Mouse (Mus musculus): Measurements from ENCODE around the gene Rcbtb2. TPM values are rescaled to one million over a fixed set of nuclear protein-coding genes. Genes with fewer than 3 reads are reported as not detected.

Rcbtb2 gene
- total RNA-seq, 4 experiments from 2014 or later, result 25.4 to 41.4 (median 32.9) TPM

GRCm38 (mm10) chr14:73116301-73116700 is 6.5 kb upstream of the Rcbtb2 start:
- DNase-seq (ENCODE audit: low spot score in 2 of 2), result no peak

GRCm38 (mm10) chr14:73116938-73117337 is 5.9 kb upstream of the Rcbtb2 start:
- DNase-seq (ENCODE audit: low spot score in 2 of 2), result peak; percentile 45

GRCm38 (mm10) chr14:73117411-73118392 is 5.1 kb upstream of the Rcbtb2 start:
- no peak for DNase-seq (ENCODE audit: low spot score in 2 of 2)

- DNase-seq (ENCODE audit: low spot score in 2 of 2), result no peak
Measured at GRCm38 (mm10) chr14:73118482-73119347, 4.1 kb upstream of the Rcbtb2 start.

GRCm38 (mm10) chr14:73119459-73119858 is 3.4 kb upstream of the Rcbtb2 start:
- DNase-seq (ENCODE audit: low spot score in 2 of 2), result no peak

- DNase-seq (ENCODE audit: low spot score in 2 of 2), result no peak
Measured at GRCm38 (mm10) chr14:73119966-73120365, 2.9 kb upstream of the Rcbtb2 start.

GRCm38 (mm10) chr14:73122211-73122922 is 470 bp upstream of the Rcbtb2 start:
- DNase-seq (ENCODE audit: low spot score in 2 of 2), result no peak

GRCm38 (mm10) chr14:73123381-73123780 is 544 bp downstream of the Rcbtb2 start:
- no peak for DNase-seq (ENCODE audit: low spot score in 2 of 2)

- DNase-seq (ENCODE audit: low spot score in 2 of 2), result no peak
Measured at GRCm38 (mm10) chr14:73123786-73124185, 949 bp downstream of the Rcbtb2 start.

- DNase-seq (ENCODE audit: low spot score in 2 of 2), result no peak
Measured at GRCm38 (mm10) chr14:73130519-73130918, 7.7 kb downstream of the Rcbtb2 start.

GRCm38 (mm10) chr14:73131856-73132410 is 9.1 kb downstream of the Rcbtb2 start:
- no peak for DNase-seq (ENCODE audit: low spot score in 2 of 2)

- DNase-seq (ENCODE audit: low spot score in 2 of 2), result no peak
Measured at GRCm38 (mm10) chr14:73132731-73133130, 9.9 kb downstream of the Rcbtb2 start.

- DNase-seq (ENCODE audit: low spot score in 2 of 2), result no peak
Measured at GRCm38 (mm10) chr14:73137234-73137633, 14.4 kb downstream of the Rcbtb2 start.

- no peak for DNase-seq (ENCODE audit: low spot score in 2 of 2)
Measured at GRCm38 (mm10) chr14:73138483-73138882, 15.6 kb downstream of the Rcbtb2 start.

- DNase-seq (ENCODE audit: low spot score in 2 of 2), result no peak
Measured at GRCm38 (mm10) chr14:73139866-73140265, 17.0 kb downstream of the Rcbtb2 start.

GRCm38 (mm10) chr14:73141800-73142199 is 19.0 kb downstream of the Rcbtb2 start:
- no peak for DNase-seq (ENCODE audit: low spot score in 2 of 2)

- peak in 1 of 2 experiments; percentile 31 for DNase-seq (ENCODE audit: low spot score in 2 of 2)
Measured at GRCm38 (mm10) chr14:73142421-73142895, 19.6 kb downstream of the Rcbtb2 start.

- peak; percentile 60 to 74 for DNase-seq (ENCODE audit: low spot score in 2 of 2)
Measured at GRCm38 (mm10) chr14:73142896-73143709, 20.3 kb downstream of the Rcbtb2 start.

- DNase-seq (ENCODE audit: low spot score in 2 of 2), result no peak
Measured at GRCm38 (mm10) chr14:73143710-73144420, 21.0 kb downstream of the Rcbtb2 start.
